Mouse (Mus musculus) thymus, adult 2 months (tissue): ENCODE data around the gene Satl1.

Experiments
- CTCF ChIP-seq: fragments of 200-500 bp; IDR thresholded peaks from 2 replicates; pipeline ENCODE4 v1.5.1; 2012; ENCODE audit warnings: mild to moderate bottlenecking, control low read depth, low read length, moderate library complexity, borderline replicate concordance; ENCODE audit not compliant: control insufficient read depth, poor library complexity, insufficient read depth; ENCODE audit errors: extremely low read depth
- POLR2A ChIP-seq: fragments of 200-500 bp; IDR thresholded peaks from 2 replicates; pipeline ENCODE4 v1.6.1; 2012; ENCODE audit warnings: mild to moderate bottlenecking, low read length, control low read depth, moderate library complexity; ENCODE audit not compliant: control insufficient read depth, poor library complexity, insufficient read depth; ENCODE audit errors: extremely low read depth

GRCm38 (mm10) chrX:112412309-112412708 lies 5.7 kb upstream of the Satl1 start:
- no peak for TF ChIP-seq CTCF
- TF ChIP-seq POLR2A = no peak
